In genomic region chr6:125190816-125191215, GRCm38 (mm10) we compare ENCODE assay signal across 8 mouse cellular contexts. TPM values are rescaled to one million over a fixed set of nuclear protein-coding genes. Genes with fewer than 3 reads are reported as not detected.
DNase-seq lines count a peak whose midpoint lies in the region; ATAC-seq and TF ChIP-seq lines count a peak whose summit lies in the region.

No protein-coding gene starts in this region.

- DNase-seq in neural tube, embryonic 11.5 days (ENCODE audit: low spot score) = no peak
- DNase-seq in neural tube, embryonic 10.5 days (ENCODE audit: extremely low spot score, low spot score) = no peak
- DNase-seq in urinary bladder, postnatal 4 days (ENCODE audit: low spot score in 2 of 2) = no peak
- DNase-seq in thymus, postnatal 36 days = no peak
- no peak for DNase-seq in thymus, adult 2 months

- no peak for TF ChIP-seq CTCF in thymus, adult 2 months (IDR thresholded peaks at IDR 0.05; ENCODE audit: borderline replicate concordance, control insufficient read depth, extremely low read depth, insufficient read depth, low read length, poor library complexity)

- peak overlapping the region; percentile 60 for H3K4me3 ChIP-seq in neural tube, embryonic 11.5 days (ENCODE audit: low read depth, low read length)
- peak overlapping the region; percentile 80 for H3K4me3 ChIP-seq in embryonic facial prominence, embryonic 15.5 days (replicated peaks)
- H3K4me3 ChIP-seq in limb, embryonic 12.5 days (replicated peaks) = peak overlapping the region; percentile 70
- peak overlapping the region; percentile 83 for H3K4me3 ChIP-seq in stomach, embryonic 15.5 days (replicated peaks)
- no peak overlapping the region for H3K4me3 ChIP-seq in thymus, adult 2 months (ENCODE audit: control insufficient read depth, insufficient read depth, low read length)

- H3K36me3 ChIP-seq in neural tube, embryonic 11.5 days (ENCODE audit: control insufficient read depth, insufficient read depth, low read length) = peaks cover 12% of the 10 kb centered on the region; the same call in 1 of the 2 replicates
- peaks cover 53% of the 10 kb centered on the region for H3K36me3 ChIP-seq in embryonic facial prominence, embryonic 15.5 days
- H3K36me3 ChIP-seq in limb, embryonic 12.5 days = peaks cover 63% of the 10 kb centered on the region
- peaks cover 28% of the 10 kb centered on the region for H3K36me3 ChIP-seq in stomach, embryonic 15.5 days
- peaks cover 24% of the 10 kb centered on the region for H3K36me3 ChIP-seq in thymus, adult 2 months (ENCODE audit: control insufficient read depth, insufficient read depth, low read length)

- no peak for ATAC-seq in neural tube, embryonic 11.5 days (ENCODE audit: insufficient read depth, low FRiP score, low TSS enrichment)
- ATAC-seq in embryonic facial prominence, embryonic 15.5 days (ENCODE audit: insufficient number of reproducible peaks, low FRiP score, low TSS enrichment, low read depth) = no peak
- no peak for ATAC-seq in limb, embryonic 12.5 days (ENCODE audit: insufficient number of reproducible peaks, insufficient read depth, low FRiP score, low TSS enrichment, low read depth)
- no peak for ATAC-seq in stomach, embryonic 15.5 days (ENCODE audit: insufficient read depth, low FRiP score, low read depth)

- TF ChIP-seq POLR2A in thymus, adult 2 months (IDR thresholded peaks at IDR 0.05; ENCODE audit: control insufficient read depth, extremely low read depth, insufficient read depth, low read length, poor library complexity) = no peak

- peak overlapping the region; percentile 94 for H3K27ac ChIP-seq in neural tube, embryonic 11.5 days (ENCODE audit: low read depth, low read length)
- peak overlapping the region; percentile 100 for H3K27ac ChIP-seq in embryonic facial prominence, embryonic 15.5 days (replicated peaks)
- peak overlapping the region; percentile 99; the same call in 1 of the 2 replicates for H3K27ac ChIP-seq in limb, embryonic 12.5 days
- H3K27ac ChIP-seq in stomach, embryonic 15.5 days = peak overlapping the region; percentile 100; the same call in 1 of the 2 replicates
- no peak overlapping the region for H3K27ac ChIP-seq in thymus, adult 2 months (ENCODE audit: control insufficient read depth, insufficient read depth, low read length)

- no peaks in the 10 kb centered on the region for H3K9me3 ChIP-seq in neural tube, embryonic 11.5 days (ENCODE audit: control insufficient read depth, low read length)
- no peaks in the 10 kb centered on the region for H3K9me3 ChIP-seq in embryonic facial prominence, embryonic 15.5 days (replicated peaks)
- H3K9me3 ChIP-seq in limb, embryonic 12.5 days = no peaks in the 10 kb centered on the region
- H3K9me3 ChIP-seq in stomach, embryonic 15.5 days = no peaks in the 10 kb centered on the region

- H3K9ac ChIP-seq in neural tube, embryonic 11.5 days (ENCODE audit: low read length) = peak overlapping the region; percentile 76
- peak overlapping the region; percentile 64 for H3K9ac ChIP-seq in embryonic facial prominence, embryonic 15.5 days
- peak overlapping the region; percentile 72 for H3K9ac ChIP-seq in limb, embryonic 12.5 days (replicated peaks)
- H3K9ac ChIP-seq in stomach, embryonic 15.5 days = peak overlapping the region; percentile 60

- no peaks in the 10 kb centered on the region for H3K27me3 ChIP-seq in neural tube, embryonic 11.5 days (ENCODE audit: control insufficient read depth, insufficient read depth, low read length)
- H3K27me3 ChIP-seq in embryonic facial prominence, embryonic 15.5 days = no peaks in the 10 kb centered on the region
- H3K27me3 ChIP-seq in limb, embryonic 12.5 days = no peaks in the 10 kb centered on the region
- no peaks in the 10 kb centered on the region for H3K27me3 ChIP-seq in stomach, embryonic 15.5 days (replicated peaks)
- H3K27me3 ChIP-seq in thymus, adult 2 months (ENCODE audit: control insufficient read depth, insufficient read depth, low read length) = no peaks in the 10 kb centered on the region

- H3K4me1 ChIP-seq in neural tube, embryonic 11.5 days (ENCODE audit: control insufficient read depth, insufficient read depth, low read length) = peaks cover 2% of the 10 kb centered on the region; the same call in 1 of the 2 replicates
- H3K4me1 ChIP-seq in embryonic facial prominence, embryonic 15.5 days = peaks cover 5% of the 10 kb centered on the region
- H3K4me1 ChIP-seq in limb, embryonic 12.5 days (replicated peaks) = peaks cover 5% of the 10 kb centered on the region
- H3K4me1 ChIP-seq in stomach, embryonic 15.5 days = 0 out of 2 replicates have a peak, but pooled peaks cover 3% of the 10 kb centered on the region
- H3K4me1 ChIP-seq in thymus, adult 2 months (replicated peaks; ENCODE audit: control insufficient read depth, insufficient read depth, low read length) = peaks cover 2% of the 10 kb centered on the region

- peak overlapping the region; percentile 85 for H3K4me2 ChIP-seq in neural tube, embryonic 11.5 days (ENCODE audit: low read depth)
- H3K4me2 ChIP-seq in embryonic facial prominence, embryonic 15.5 days (replicated peaks) = peak overlapping the region; percentile 78
- peak overlapping the region; percentile 79 for H3K4me2 ChIP-seq in limb, embryonic 12.5 days
- H3K4me2 ChIP-seq in stomach, embryonic 15.5 days = peak overlapping the region; percentile 54

RNA-seq across cellular contexts. Expression of gene Ncapd2, which starts 0.7 kb away (rescaled TPM):
- polyA plus RNA-seq in neural tube, embryonic 11.5 days (2014; fragmentation: Nextera tagmentation; extraction: Ambion mirVana) = 137 and 139 TPM in 2 replicates
- polyA plus RNA-seq in embryonic facial prominence, embryonic 15.5 days (2015; fragmentation: Nextera tagmentation; extraction: Ambion mirVana) = 97.2 and 98.7 TPM in 2 replicates
- 224 and 227 TPM in 2 replicates for polyA plus RNA-seq in limb, embryonic 12.5 days (2016; fragmentation: Nextera tagmentation; extraction: Ambion mirVana)
- 107 and 108 TPM in 2 replicates for polyA plus RNA-seq in stomach, embryonic 15.5 days (2015; fragmentation: Nextera tagmentation; extraction: Ambion mirVana)
- polyA plus RNA-seq in thymus, adult 2 months (2012; rRNA removed) = 430 and 598 TPM in 2 replicates

RNA-seq across cellular contexts. Expression of gene Mrpl51, which starts 0.8 kb away (rescaled TPM):
- 178 and 192 TPM in 2 replicates for polyA plus RNA-seq in neural tube, embryonic 11.5 days (2014; fragmentation: Nextera tagmentation; extraction: Ambion mirVana)
- 198 and 212 TPM in 2 replicates for polyA plus RNA-seq in embryonic facial prominence, embryonic 15.5 days (2015; fragmentation: Nextera tagmentation; extraction: Ambion mirVana)
- polyA plus RNA-seq in limb, embryonic 12.5 days (2016; fragmentation: Nextera tagmentation; extraction: Ambion mirVana) = 209 and 210 TPM in 2 replicates
- 231 and 236 TPM in 2 replicates for polyA plus RNA-seq in stomach, embryonic 15.5 days (2015; fragmentation: Nextera tagmentation; extraction: Ambion mirVana)
- polyA plus RNA-seq in thymus, adult 2 months (2012; rRNA removed) = 68.1 and 70.7 TPM in 2 replicates

RNA-seq across cellular contexts. Expression of gene Vamp1, which starts 24.5 kb away (rescaled TPM):
- polyA plus RNA-seq in neural tube, embryonic 11.5 days (2014; fragmentation: Nextera tagmentation; extraction: Ambion mirVana) = 2.2 and 2.5 TPM in 2 replicates
- 5.2 and 5.8 TPM in 2 replicates for polyA plus RNA-seq in embryonic facial prominence, embryonic 15.5 days (2015; fragmentation: Nextera tagmentation; extraction: Ambion mirVana)
- polyA plus RNA-seq in limb, embryonic 12.5 days (2016; fragmentation: Nextera tagmentation; extraction: Ambion mirVana) = 6.3 and 7.4 TPM in 2 replicates
- 6.0 and 6.3 TPM in 2 replicates for polyA plus RNA-seq in stomach, embryonic 15.5 days (2015; fragmentation: Nextera tagmentation; extraction: Ambion mirVana)
- 372 and 423 TPM in 2 replicates for polyA plus RNA-seq in thymus, adult 2 months (2012; rRNA removed)

RNA-seq across cellular contexts. Expression of gene Gapdh, which starts 24.5 kb away (rescaled TPM):
- polyA plus RNA-seq in neural tube, embryonic 11.5 days (2014; fragmentation: Nextera tagmentation; extraction: Ambion mirVana) = 2,338 and 2,354 TPM in 2 replicates
- polyA plus RNA-seq in embryonic facial prominence, embryonic 15.5 days (2015; fragmentation: Nextera tagmentation; extraction: Ambion mirVana) = 1,507 and 1,606 TPM in 2 replicates
- 2,206 and 2,264 TPM in 2 replicates for polyA plus RNA-seq in limb, embryonic 12.5 days (2016; fragmentation: Nextera tagmentation; extraction: Ambion mirVana)
- 1,509 and 1,865 TPM in 2 replicates for polyA plus RNA-seq in stomach, embryonic 15.5 days (2015; fragmentation: Nextera tagmentation; extraction: Ambion mirVana)
- polyA plus RNA-seq in thymus, adult 2 months (2012; rRNA removed) = 3,688 and 4,326 TPM in 2 replicates

RNA-seq across cellular contexts. Expression of gene Tapbpl, which starts 40.8 kb away (rescaled TPM):
- 1.2 and 1.7 TPM in 2 replicates for polyA plus RNA-seq in neural tube, embryonic 11.5 days (2014; fragmentation: Nextera tagmentation; extraction: Ambion mirVana)
- 4.8 and 5.2 TPM in 2 replicates for polyA plus RNA-seq in embryonic facial prominence, embryonic 15.5 days (2015; fragmentation: Nextera tagmentation; extraction: Ambion mirVana)
- 2.0 and 2.8 TPM in 2 replicates for polyA plus RNA-seq in limb, embryonic 12.5 days (2016; fragmentation: Nextera tagmentation; extraction: Ambion mirVana)
- 8.0 and 8.8 TPM in 2 replicates for polyA plus RNA-seq in stomach, embryonic 15.5 days (2015; fragmentation: Nextera tagmentation; extraction: Ambion mirVana)
- polyA plus RNA-seq in thymus, adult 2 months (2012; rRNA removed) = 64.2 and 67.6 TPM in 2 replicates

Comparison
In these comparisons a context has a peak if more than half of its experiments do, and no peak if none do; other contexts are left out.
1. RNA of gene Vamp1, which starts 24.5 kb away (polyA plus RNA-seq): 372 to 423 TPM in thymus, adult 2 months; 6.3 to 7.4 TPM in limb, embryonic 12.5 days, 6.0 to 6.3 TPM in stomach, embryonic 15.5 days, 5.2 to 5.8 TPM in embryonic facial prominence, embryonic 15.5 days and 2.2 to 2.5 TPM in neural tube, embryonic 11.5 days; every median in the first group is over 10 times any median in the second.
2. Peak in every context shown above with its lines, with median percentiles within 50 percentile points of each other: H3K4me2 ChIP-seq and H3K9ac ChIP-seq.